Mouse (Mus musculus): Measurements from ENCODE around the gene Arid5a.

DNA sequence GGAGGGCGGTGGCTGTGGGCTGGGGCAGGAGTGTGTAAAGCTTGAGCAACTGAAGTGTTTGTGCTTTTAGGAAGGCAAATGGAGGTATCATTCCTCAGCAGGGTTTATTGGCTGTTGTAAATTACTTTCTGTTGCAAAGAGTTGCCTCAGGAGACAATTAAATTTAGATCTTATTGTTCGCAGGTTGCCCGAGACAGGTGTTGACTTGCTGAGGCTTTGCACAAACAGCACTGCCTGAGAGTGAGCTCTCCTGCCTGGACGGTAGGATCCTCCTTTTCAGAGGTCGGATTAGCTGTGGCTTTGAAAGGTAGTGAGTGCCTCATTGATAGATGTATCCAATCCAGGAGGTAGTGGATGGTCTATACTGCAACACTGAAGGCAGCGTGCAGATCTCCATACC is 1.4 kb upstream of the Arid5a start:
- TF ChIP-seq CTCF (IDR thresholded peaks at IDR 0.05; ENCODE audit: low read depth, low read length), result no peak
- no peak for TF ChIP-seq POLR2A (IDR thresholded peaks at IDR 0.05; ENCODE audit: borderline replicate concordance, low read depth, low read length)
